Mouse (Mus musculus) intestine, embryonic 14.5 days (tissue): ENCODE data around the gene Ercc1. TPM values are rescaled to one million over a fixed set of nuclear protein-coding genes. Genes with fewer than 3 reads are reported as not detected.
A peak's percentile ranks its signal among the peaks of the same experiment; 100 is the strongest.

Experiments used
- ATAC-seq: fragments of 200-750 bp; cut with Nextera tagmentation; replicated peaks from 2 replicates; pipeline ENCODE4 v1.8.0; 2017; ENCODE audit warnings: low read depth, moderate number of reproducible peaks, moderate TSS enrichment, moderate library complexity; ENCODE audit not compliant: low FRiP score, low TSS enrichment
- DNase-seq: peaks from one replicate; pipeline ENCODE4 v3.0.0-alpha.2; 2018; ENCODE audit warnings: low spot score
- H3K27ac ChIP-seq: fragments of 300-500 bp; sonication (generic); 2 replicates; pipeline ENCODE4 v1.5.1; 2014; ENCODE audit warnings: low read depth, mild to moderate bottlenecking, control low read depth
- H3K27me3 ChIP-seq: fragments of 300-500 bp; sonication (generic); replicated peaks from 2 replicates; pipeline ENCODE4 v1.6.1; 2014; ENCODE audit warnings: low read length, control low read depth; ENCODE audit not compliant: control insufficient read depth, insufficient read depth
- H3K36me3 ChIP-seq: fragments of 300-500 bp; sonication (generic); 2 replicates; pipeline ENCODE4 v1.6.1; 2014; ENCODE audit warnings: low read length, control low read depth; ENCODE audit not compliant: control insufficient read depth, insufficient read depth
- H3K4me1 ChIP-seq: fragments of 300-500 bp; sonication (generic); replicated peaks from 2 replicates; pipeline ENCODE4 v1.6.1; 2014; ENCODE audit warnings: low read length, control low read depth, mixed read lengths; ENCODE audit not compliant: control insufficient read depth, insufficient read depth
- H3K4me2 ChIP-seq: fragments of 300-500 bp; sonication (generic); 2 replicates; pipeline ENCODE4 v1.6.1; 2014; ENCODE audit warnings: low read length
- H3K4me3 ChIP-seq: fragments of 300-500 bp; sonication (generic); 2 replicates; pipeline ENCODE4 v1.5.1; 2014; ENCODE audit warnings: low read depth, low read length, control low read depth, mixed read lengths
- H3K9ac ChIP-seq: fragments of 300-500 bp; sonication (generic); 2 replicates; pipeline ENCODE4 v1.6.1; 2014; ENCODE audit warnings: mild to moderate bottlenecking, low read length
- H3K9me3 ChIP-seq: fragments of 300-500 bp; sonication (generic); 2 replicates; pipeline ENCODE4 v1.6.1; 2016; ENCODE audit warnings: low read length, control low read depth; ENCODE audit not compliant: control insufficient read depth
- WGBS: fragments of 180-500 bp; shearing (Covaris S2); extraction: QIAGEN DNeasy Blood & Tissue Kit; methylation state at CpG from one replicate; pipeline ENCODE4 v1.1.7; 2014; 5-methylcytosine and 5-hydroxymethylcytosine counted together
- polyA plus RNA-seq: library from polyadenylated mRNA; unstranded; fragments of >200 nt; fragmentation: Nextera tagmentation; extraction: Ambion mirVana; gene quantifications from 2 replicates; pipeline ENCODE4 v1.2.1, GENCODE M21; 2014

The Ercc1 gene
- polyA plus RNA-seq, 1 experiment from 2014 or later, result 71.8 TPM

DNA sequence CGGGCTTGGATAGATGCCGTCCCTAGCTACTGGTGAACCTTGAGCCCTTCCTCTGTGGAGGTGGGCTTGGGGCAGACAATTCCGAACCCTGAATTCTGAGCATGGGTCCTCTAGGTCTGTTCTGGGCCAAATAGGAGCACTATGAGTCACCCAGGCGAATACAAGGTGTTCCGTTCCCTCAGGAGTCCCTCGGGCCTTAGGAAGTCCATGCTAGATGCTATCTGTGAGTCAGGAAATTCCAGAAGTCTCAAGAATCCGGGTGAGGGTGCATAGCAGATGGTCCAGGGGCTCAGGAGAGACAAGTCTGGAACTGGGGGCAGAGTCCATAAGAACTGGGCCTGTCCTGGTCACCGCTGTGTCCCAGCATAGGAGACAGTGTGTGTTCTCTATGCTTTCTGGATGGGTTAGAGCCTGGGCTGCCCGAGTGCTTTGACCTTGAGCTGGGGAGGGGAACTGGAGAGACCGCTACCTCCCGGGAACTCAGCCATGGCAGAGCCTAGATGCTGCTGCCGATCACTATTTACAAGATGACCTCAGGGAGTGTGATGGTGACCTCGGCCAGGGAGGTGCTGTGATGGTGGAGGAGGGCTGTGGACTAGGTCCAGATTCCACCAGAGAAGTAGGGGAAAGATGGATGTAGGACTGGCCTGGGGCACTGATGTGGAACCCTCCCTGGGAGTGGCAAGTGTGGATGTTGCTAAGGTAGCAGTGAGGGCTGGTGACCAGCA lies 4.8 kb downstream of the Ercc1 start:
- Histone ChIP-seq H3K27ac (no peak overlapping the region), H3K9me3 (no peaks in the 10 kb centered on the region), H3K4me2 (no peak overlapping the region), H3K4me3 (no peak overlapping the region), H3K4me1 (peaks cover 10% of the 10 kb centered on the region), H3K36me3 (peaks cover 55% of the 10 kb centered on the region), H3K27me3 (no peaks in the 10 kb centered on the region), H3K9ac (no peak overlapping the region)
- DNase-seq (no peak), ATAC-seq (no peak)
- 82% methylated on average over 13 of the region's 13 CpGs for WGBS

DNA sequence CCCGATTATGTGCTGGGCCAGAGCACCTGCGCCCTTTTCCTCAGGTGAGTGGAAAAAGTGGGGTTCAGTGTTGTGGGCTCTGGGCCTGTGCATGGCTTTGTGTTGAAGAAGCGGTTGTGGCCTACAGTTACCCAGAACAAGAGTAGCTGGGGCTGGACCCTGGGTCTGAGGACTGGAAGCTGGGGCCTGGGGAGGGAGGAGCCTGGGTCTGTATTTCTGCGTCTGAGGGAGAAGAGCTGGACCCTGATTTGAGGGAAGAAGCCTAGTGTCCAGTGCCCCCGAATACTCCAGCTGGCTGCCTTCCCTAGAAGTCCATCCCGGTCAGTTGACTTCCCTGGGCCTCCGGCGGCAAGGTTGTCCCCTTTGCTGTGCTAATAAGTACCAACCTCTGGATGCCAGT lies 5.6 kb downstream of the Ercc1 start:
- WGBS, result 91% methylated on average over 8 of the region's 8 CpGs
- Histone ChIP-seq H3K9ac (no peak overlapping the region), H3K27me3 (no peaks in the 10 kb centered on the region), H3K4me3 (no peak overlapping the region), H3K4me2 (no peak overlapping the region), H3K9me3 (no peaks in the 10 kb centered on the region), H3K4me1 (peaks cover 7% of the 10 kb centered on the region; the same call in 1 of the 2 replicates), H3K36me3 (peaks cover 64% of the 10 kb centered on the region), H3K27ac (no peak overlapping the region)
- DNase-seq (no peak), ATAC-seq (no peak)

DNA sequence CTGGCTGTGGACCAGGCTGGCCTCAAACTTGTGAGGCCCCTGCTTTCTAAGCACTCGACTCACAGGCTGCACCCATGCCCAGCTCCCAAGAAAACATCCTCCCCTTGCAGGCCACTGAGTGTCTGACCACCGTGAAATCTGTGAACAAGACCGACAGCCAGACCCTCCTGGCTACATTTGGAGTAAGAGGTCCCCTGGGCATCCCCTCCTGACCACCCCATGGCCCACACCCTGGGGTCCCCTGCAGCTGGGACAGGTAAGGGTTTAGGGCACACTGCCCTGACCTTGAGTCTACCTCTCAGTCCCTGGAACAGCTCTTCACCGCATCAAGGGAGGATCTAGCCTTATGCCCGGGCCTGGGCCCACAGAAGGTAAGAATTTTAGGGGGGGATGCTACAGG lies 10.4 kb downstream of the Ercc1 start:
- Histone ChIP-seq H3K9ac (no peak overlapping the region), H3K36me3 (peaks cover 69% of the 10 kb centered on the region), H3K9me3 (no peaks in the 10 kb centered on the region), H3K27me3 (no peaks in the 10 kb centered on the region), H3K27ac (no peak overlapping the region), H3K4me3 (no peak overlapping the region), H3K4me2 (no peak overlapping the region), H3K4me1 (peaks cover 8% of the 10 kb centered on the region)
- DNase-seq (no peak), ATAC-seq (no peak)
- 94% methylated on average over 5 of the region's 5 CpGs for WGBS

GRCm38 (mm10) chr7:19356311-19356710 lies 11.7 kb downstream of the Ercc1 start:
- Histone ChIP-seq H3K9ac (no peak overlapping the region), H3K27ac (no peak overlapping the region), H3K4me1 (peaks cover 13% of the 10 kb centered on the region), H3K27me3 (no peaks in the 10 kb centered on the region), H3K36me3 (peaks cover 58% of the 10 kb centered on the region), H3K9me3 (no peaks in the 10 kb centered on the region), H3K4me2 (no peak overlapping the region), H3K4me3 (no peak overlapping the region)
- no peak for DNase-seq
- WGBS, result 67% methylated on average over 10 of the region's 10 CpGs
- ATAC-seq, result no peak

DNA sequence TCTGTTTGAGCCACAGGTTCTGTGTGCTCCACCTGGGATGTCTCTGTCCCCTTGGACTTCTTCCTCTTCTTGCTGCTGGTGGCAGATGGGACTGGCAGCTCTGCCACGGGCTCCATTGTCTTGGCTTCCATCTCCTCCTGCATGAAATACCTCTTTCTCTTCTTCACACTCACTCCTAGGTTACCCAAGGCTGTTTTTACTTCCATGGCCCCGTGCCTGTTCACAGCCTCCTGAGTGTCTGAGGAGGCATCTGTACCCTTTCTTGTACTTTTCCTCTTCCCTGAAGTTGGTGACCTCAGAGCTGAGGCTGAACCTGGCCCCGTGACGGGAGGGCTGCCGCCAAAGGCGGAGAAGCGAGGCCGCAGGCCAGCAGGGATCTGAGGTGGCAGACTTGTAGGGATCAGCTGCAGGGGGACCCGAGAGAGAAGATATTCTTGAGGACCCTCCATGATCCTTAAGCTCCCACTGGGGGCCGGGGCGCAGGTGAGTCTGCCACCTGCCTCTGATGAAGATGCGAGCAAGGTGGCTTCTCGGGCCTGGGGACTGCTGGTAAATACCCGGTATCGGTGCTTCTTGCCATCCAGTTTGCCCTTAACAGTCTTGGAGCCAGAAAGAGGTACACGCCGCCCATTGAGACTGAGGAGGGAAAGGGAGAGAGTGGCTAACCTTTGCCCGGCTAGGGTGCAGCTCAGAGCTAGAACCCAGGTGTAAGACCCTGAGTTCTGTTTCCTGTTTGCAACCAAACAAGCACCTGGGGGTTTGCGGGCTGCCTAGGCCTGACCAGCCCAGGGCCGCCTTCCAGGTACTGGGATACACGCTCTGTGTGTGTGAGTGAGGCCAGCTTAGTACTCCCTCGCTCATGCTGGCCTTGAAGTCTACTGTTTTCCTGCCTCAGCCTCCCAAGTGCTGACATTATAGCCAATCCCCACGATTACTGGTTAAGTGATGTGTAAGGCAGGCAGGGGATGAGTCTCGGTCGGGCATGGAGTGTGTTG lies 13.1 kb downstream of the Ercc1 start:
- Histone ChIP-seq H3K27me3 (no peaks in the 10 kb centered on the region), H3K27ac (no peak overlapping the region), H3K36me3 (peaks cover 45% of the 10 kb centered on the region), H3K9ac (peak overlapping the region; percentile 16; the same call in 1 of the 2 replicates), H3K9me3 (no peaks in the 10 kb centered on the region), H3K4me2 (peak overlapping the region; percentile 98), H3K4me3 (peak overlapping the region; percentile 71), H3K4me1 (peaks cover 22% of the 10 kb centered on the region)
- WGBS, result 89% methylated on average over 25 of the region's 25 CpGs
- ATAC-seq (no peak), DNase-seq (no peak)

DNA sequence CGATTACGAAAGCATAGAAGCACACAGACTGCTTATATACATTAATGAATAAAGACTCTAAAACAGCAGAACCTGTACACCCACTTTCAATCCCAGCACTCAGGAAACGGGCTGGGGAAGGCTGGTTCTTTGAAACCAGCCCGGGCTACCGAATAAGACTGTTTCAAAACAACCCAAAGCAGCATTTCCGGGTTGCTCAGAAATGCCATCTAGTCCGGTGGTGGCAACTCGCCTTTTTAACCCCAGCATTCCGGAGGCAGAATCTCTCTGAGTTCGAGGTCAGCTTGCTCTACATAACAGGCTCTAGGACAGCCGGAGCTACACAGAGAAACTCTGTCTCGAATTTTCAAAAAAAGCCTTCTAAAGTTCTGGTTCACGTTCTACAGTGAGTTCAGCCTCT lies 14.1 kb downstream of the Ercc1 start:
- ATAC-seq (no peak), DNase-seq (no peak)
- Histone ChIP-seq H3K27ac (no peak overlapping the region), H3K9me3 (no peaks in the 10 kb centered on the region), H3K4me2 (peak overlapping the region; percentile 98), H3K27me3 (no peaks in the 10 kb centered on the region), H3K36me3 (peaks cover 37% of the 10 kb centered on the region), H3K4me1 (peaks cover 22% of the 10 kb centered on the region), H3K4me3 (peak overlapping the region; percentile 71), H3K9ac (peak overlapping the region; percentile 64)
- 16% methylated on average over 13 of the region's 13 CpGs for WGBS

- peak within 1 kb of the TSS; percentile 78 for H3K27ac ChIP-seq
- H3K27me3 ChIP-seq, result no peaks in the 10 kb centered on the region
- H3K36me3 ChIP-seq, result peaks cover 33% of the 10 kb centered on the region
- no peaks in the 10 kb centered on the region for H3K9me3 ChIP-seq
- peak within 1 kb of the TSS; percentile 71 for H3K4me3 ChIP-seq
- peak; percentile 65 for ATAC-seq
- under 1% methylated on average over 31 of the region's 31 CpGs for WGBS
- peaks cover 22% of the 10 kb centered on the region for H3K4me1 ChIP-seq
- DNase-seq, result peak; percentile 97
- peak within 1 kb of the TSS; percentile 64 for H3K9ac ChIP-seq
- peak within 1 kb of the TSS; percentile 98 for H3K4me2 ChIP-seq
These were observed 14.8 kb downstream of the Ercc1 start, which contains the start of the genes Cd3eap and Ppp1r13l for GRCm38 (mm10) chr7:19359299-19359891. Cd3eap (minus strand) TSS chr7:19359483. Ppp1r13l (plus strand) TSS chr7:19359749.

- under 1% methylated on average over 45 of the region's 45 CpGs for WGBS
- H3K27ac ChIP-seq, result peak overlapping the region; percentile 78
These were observed 15.5 kb downstream of the Ercc1 start for GRCm38 (mm10) chr7:19359892-19360641.

More at GRCm38 (mm10) chr7:19359892-19360641, 15.5 kb downstream of the Ercc1 start:
- H3K4me2 ChIP-seq, result peak overlapping the region; percentile 98
- peak; percentile 74 for ATAC-seq
- H3K4me3 ChIP-seq, result peak overlapping the region; percentile 71
- peaks cover 22% of the 10 kb centered on the region for H3K4me1 ChIP-seq
- DNase-seq, result peak; percentile 80
- no peaks in the 10 kb centered on the region for H3K27me3 ChIP-seq
- H3K9me3 ChIP-seq, result no peaks in the 10 kb centered on the region
- H3K9ac ChIP-seq, result peak overlapping the region; percentile 64
- H3K36me3 ChIP-seq, result peaks cover 26% of the 10 kb centered on the region
